In genomic region chr11:55027204-55027855, GRCm38 (mm10) we compare ENCODE assay signal across 8 mouse cellular contexts. TPM values are rescaled to one million over a fixed set of nuclear protein-coding genes. Genes with fewer than 3 reads are reported as not detected.
DNase-seq lines count a peak whose midpoint lies in the region; ATAC-seq lines count a peak whose summit lies in the region.
"Had no signal": no experiment of that assay in that cellular context is flagged by ENCODE, and none has a peak within 500 bp of the region (broad histone marks: within the 10 kb centered on the region; RNA-seq: fewer than 3 reads in every experiment).

No protein-coding gene starts in this region.

- H3K36me3 ChIP-seq in kidney, embryonic 14.5 days (ENCODE audit: control insufficient read depth, insufficient read depth, low read length), result peaks cover 4% of the 10 kb centered on the region; the same call in 1 of the 2 replicates
- peaks cover 8% of the 10 kb centered on the region for H3K36me3 ChIP-seq in embryonic facial prominence, embryonic 15.5 days
- no peaks in the 10 kb centered on the region for H3K36me3 ChIP-seq in liver, embryonic 15.5 days (replicated peaks)

- H3K4me3 ChIP-seq in kidney, embryonic 14.5 days (ENCODE audit: low read length), result no peak overlapping the region
- H3K4me3 ChIP-seq in embryonic facial prominence, embryonic 15.5 days (replicated peaks), result no peak overlapping the region
- H3K4me3 ChIP-seq in liver, embryonic 15.5 days (replicated peaks), result no peak overlapping the region

- H3K27me3 ChIP-seq in kidney, embryonic 14.5 days (ENCODE audit: control insufficient read depth, insufficient read depth, low read length), result no peaks in the 10 kb centered on the region
- no peaks in the 10 kb centered on the region for H3K27me3 ChIP-seq in embryonic facial prominence, embryonic 15.5 days
- H3K27me3 ChIP-seq in liver, embryonic 15.5 days, result no peaks in the 10 kb centered on the region

- H3K4me1 ChIP-seq in kidney, embryonic 14.5 days (ENCODE audit: control insufficient read depth, insufficient read depth, low read length), result peaks cover 57% of the 10 kb centered on the region
- H3K4me1 ChIP-seq in embryonic facial prominence, embryonic 15.5 days, result peaks cover 88% of the 10 kb centered on the region
- H3K4me1 ChIP-seq in liver, embryonic 15.5 days (replicated peaks), result peaks cover 69% of the 10 kb centered on the region

- H3K9ac ChIP-seq in kidney, embryonic 14.5 days (ENCODE audit: low read depth, low read length), result no peak overlapping the region; the same call in 1 of the 2 replicates
- no peak overlapping the region for H3K9ac ChIP-seq in embryonic facial prominence, embryonic 15.5 days
- H3K9ac ChIP-seq in liver, embryonic 15.5 days, result no peak overlapping the region

- 72% methylated on average over 2 of the region's 2 CpGs for WGBS in kidney, embryonic 14.5 days
- WGBS in embryonic facial prominence, embryonic 15.5 days, result 57% methylated on average over 2 of the region's 2 CpGs
- 52% methylated on average over 2 of the region's 2 CpGs for WGBS in liver, embryonic 15.5 days (ENCODE audit: insufficient replicate concordance)

- peak overlapping the region; percentile 74; the same call in 1 of the 2 replicates for H3K27ac ChIP-seq in kidney, embryonic 14.5 days (ENCODE audit: low read depth, low read length)
- H3K27ac ChIP-seq in embryonic facial prominence, embryonic 15.5 days (replicated peaks), result peak overlapping the region; percentile 66; the same call in 1 of the 2 replicates
- H3K27ac ChIP-seq in liver, embryonic 15.5 days (replicated peaks), result 0 out of 2 replicates have a peak overlapping the region, but pooled peaks have one; percentile 5
- H3K27ac ChIP-seq: macrophage had no signal

- no peaks in the 10 kb centered on the region for H3K9me3 ChIP-seq in kidney, embryonic 14.5 days (ENCODE audit: control insufficient read depth, low read length)
- H3K9me3 ChIP-seq in embryonic facial prominence, embryonic 15.5 days (replicated peaks), result no peaks in the 10 kb centered on the region
- no peaks in the 10 kb centered on the region for H3K9me3 ChIP-seq in liver, embryonic 15.5 days (replicated peaks)

- no peak for ATAC-seq in kidney, embryonic 14.5 days (ENCODE audit: low FRiP score, low TSS enrichment)
- ATAC-seq in embryonic facial prominence, embryonic 15.5 days (ENCODE audit: insufficient number of reproducible peaks, low FRiP score, low TSS enrichment, low read depth), result no peak
- ATAC-seq in liver, embryonic 15.5 days (ENCODE audit: insufficient read depth), result no peak

- no peak for DNase-seq in kidney, adult 8-10 months
- DNase-seq in NIH3T3 (ENCODE audit: low read depth), result peak; percentile 79
- DNase-seq in cerebellum, adult 8-10 months, result no peak
- DNase-seq in ovary, postnatal 36 days (ENCODE audit: low spot score), result no peak

- H3K4me2 ChIP-seq in kidney, embryonic 14.5 days (replicated peaks; ENCODE audit: low read depth, low read length), result no peak overlapping the region
- H3K4me2 ChIP-seq in embryonic facial prominence, embryonic 15.5 days (replicated peaks), result 0 out of 2 replicates have a peak overlapping the region, but pooled peaks have one; percentile 6
- H3K4me2 ChIP-seq in liver, embryonic 15.5 days, result no peak overlapping the region; the same call in 1 of the 2 replicates

RNA-seq across cellular contexts. Expression of gene Anxa6, which starts 5.9 kb away (rescaled TPM):
- 125 and 174 TPM in 2 replicates for polyA plus RNA-seq in kidney, embryonic 14.5 days (2014; fragmentation: Nextera tagmentation; extraction: Ambion mirVana)
- 355 and 382 TPM in 2 replicates for polyA plus RNA-seq in embryonic facial prominence, embryonic 15.5 days (2015; fragmentation: Nextera tagmentation; extraction: Ambion mirVana)
- 54.2 and 57.5 TPM in 2 replicates for polyA plus RNA-seq in liver, embryonic 15.5 days (2015; fragmentation: Nextera tagmentation; extraction: Ambion mirVana)

RNA-seq across cellular contexts. Expression of gene Ccdc69, which starts 50.6 kb away (rescaled TPM):
- 3.5 and 3.6 TPM in 2 replicates for polyA plus RNA-seq in kidney, embryonic 14.5 days (2014; fragmentation: Nextera tagmentation; extraction: Ambion mirVana)
- 1.8 and 2.4 TPM in 2 replicates for polyA plus RNA-seq in embryonic facial prominence, embryonic 15.5 days (2015; fragmentation: Nextera tagmentation; extraction: Ambion mirVana)
- 1.3 and 1.4 TPM in 2 replicates for polyA plus RNA-seq in liver, embryonic 15.5 days (2015; fragmentation: Nextera tagmentation; extraction: Ambion mirVana)

Comparison
In these comparisons a context has a peak if more than half of its experiments do, and no peak if none do; other contexts are left out.
1. H3K27ac ChIP-seq: peak in every context shown above with its lines; median percentile 74 in kidney, embryonic 14.5 days; 66 in embryonic facial prominence, embryonic 15.5 days; 5 in liver, embryonic 15.5 days.